Mouse (Mus musculus): Measurements from ENCODE around the gene 2010111I01Rik.

- no peak for TF ChIP-seq POLR2A (IDR thresholded peaks at IDR 0.05; ENCODE audit: insufficient read depth, low read length)
- no peak for TF ChIP-seq CTCF (IDR thresholded peaks at IDR 0.05; ENCODE audit: low read depth, low read length)
Measured at GRCm38 (mm10) chr13:63039848-63040247, 75.2 kb downstream of the 2010111I01Rik start.
